Mouse (Mus musculus) heart, embryonic 15.5 days (tissue): ENCODE measurements around the gene Otulin. TPM values are rescaled to one million over a fixed set of nuclear protein-coding genes. Genes with fewer than 3 reads are reported as not detected.
A peak's percentile ranks its signal among the peaks of the same experiment; 100 is the strongest.

Experiments
- ATAC-seq: fragments of 200-750 bp; cut with Nextera tagmentation; replicated peaks from 2 replicates; pipeline ENCODE4 v1.8.0; 2017; ENCODE audit warnings: low read depth, moderate TSS enrichment; ENCODE audit not compliant: insufficient number of reproducible peaks, insufficient read depth, low FRiP score
- H3K27ac ChIP-seq: fragments of 300-500 bp; sonication (generic); 2 replicates; pipeline ENCODE4 v1.5.1; 2015; ENCODE audit warnings: mild to moderate bottlenecking, inconsistent platforms
- H3K27me3 ChIP-seq: fragments of 300-500 bp; sonication (generic); 2 replicates; pipeline ENCODE4 v1.6.1; 2015; ENCODE audit warnings: inconsistent platforms
- H3K36me3 ChIP-seq: fragments of 300-500 bp; sonication (generic); 2 replicates; pipeline ENCODE4 v1.6.1; 2015; ENCODE audit warnings: mild to moderate bottlenecking, inconsistent platforms
- H3K4me1 ChIP-seq: fragments of 300-500 bp; sonication (generic); replicated peaks from 2 replicates; pipeline ENCODE4 v1.6.1; 2015; ENCODE audit warnings: inconsistent platforms
- H3K4me2 ChIP-seq: fragments of 300-500 bp; sonication (generic); 2 replicates; pipeline ENCODE4 v1.6.1; 2015; ENCODE audit warnings: inconsistent platforms, mild to moderate bottlenecking, moderate library complexity
- H3K4me3 ChIP-seq: fragments of 300-500 bp; sonication (generic); 2 replicates; pipeline ENCODE4 v1.5.1; 2015; ENCODE audit warnings: mild to moderate bottlenecking, inconsistent platforms
- H3K9ac ChIP-seq: fragments of 300-500 bp; sonication (generic); 2 replicates; pipeline ENCODE4 v1.6.1; 2015; ENCODE audit warnings: mild to moderate bottlenecking, inconsistent platforms
- H3K9me3 ChIP-seq: fragments of 300-500 bp; sonication (generic); replicated peaks from 2 replicates; pipeline ENCODE4 v1.6.1; 2016; ENCODE audit warnings: inconsistent platforms
- WGBS: fragments of 180-500 bp; shearing (Covaris S2); methylation state at CpG from one replicate; pipeline ENCODE4 v1.1.7; 2015; ENCODE audit warnings: mixed read lengths; 5-methylcytosine and 5-hydroxymethylcytosine counted together
- polyA plus RNA-seq: library from polyadenylated mRNA; unstranded; fragments of >200 nt; fragmentation: Nextera tagmentation; extraction: Ambion mirVana; gene quantifications from 2 replicates; pipeline ENCODE4 v1.2.1, GENCODE M21; 2015

The Otulin gene
- polyA plus RNA-seq, 1 experiment from 2014 or later: 24.9 TPM

DNA sequence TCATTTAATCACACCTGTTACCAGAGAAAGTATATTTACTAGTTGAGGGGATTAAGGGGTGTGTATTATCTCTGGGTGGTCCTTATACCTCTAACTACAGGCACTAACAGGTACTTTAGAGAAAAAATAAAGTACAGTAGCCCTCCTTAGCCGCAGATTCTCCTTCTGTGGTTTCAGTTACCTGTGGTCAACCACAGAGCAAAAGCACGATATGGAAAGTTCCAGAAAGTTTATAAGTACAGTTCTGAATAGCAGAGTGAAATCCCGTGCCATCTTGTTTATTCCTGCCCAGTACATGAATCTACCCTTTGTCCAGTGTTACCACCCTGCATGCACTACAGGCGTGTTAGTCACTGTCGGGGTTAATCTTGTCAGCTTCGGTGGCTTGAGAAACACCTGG, 51.6 kb downstream of the Otulin start:
- 83% methylated on average over 6 of the region's 6 CpGs for WGBS
- H3K4me3 ChIP-seq: no peak overlapping the region
- H3K9ac ChIP-seq: no peak overlapping the region
- no peaks in the 10 kb centered on the region for H3K9me3 ChIP-seq
- H3K4me1 ChIP-seq: peaks cover 33% of the 10 kb centered on the region
- H3K36me3 ChIP-seq: no peaks in the 10 kb centered on the region
- no peak for ATAC-seq
- no peaks in the 10 kb centered on the region for H3K27me3 ChIP-seq
- H3K27ac ChIP-seq: no peak overlapping the region
- no peak overlapping the region for H3K4me2 ChIP-seq

GRCm38 (mm10) chr15:27577915-27578780, 52.3 kb downstream of the Otulin start:
- H3K27me3 ChIP-seq: no peaks in the 10 kb centered on the region

DNA sequence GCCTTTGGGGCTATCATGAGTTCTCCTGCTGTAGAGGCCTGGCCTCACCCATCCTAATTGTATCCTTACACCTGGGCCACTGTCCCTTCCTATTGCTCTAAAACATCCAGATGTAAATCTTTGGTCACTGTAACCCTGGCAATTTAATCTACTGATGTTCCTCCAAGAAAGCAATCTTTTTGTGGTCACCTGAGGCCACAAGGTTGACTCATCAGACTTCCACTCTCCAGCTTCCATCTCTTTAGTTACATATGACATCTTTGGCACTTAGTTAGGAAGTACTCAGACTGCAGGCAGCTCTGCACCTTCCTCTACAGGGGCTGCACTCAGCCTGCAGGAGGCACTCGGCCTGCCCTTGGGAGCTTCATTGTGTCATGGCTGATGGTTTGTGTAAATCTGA, 53.6 kb downstream of the Otulin start:
- peak overlapping the region; percentile 78; the same call in 1 of the 2 replicates for H3K27ac ChIP-seq

More at GRCm38 (mm10) chr15:27577915-27578780, 52.3 kb downstream of the Otulin start:
- H3K4me1 ChIP-seq: peaks cover 33% of the 10 kb centered on the region
- no peak overlapping the region for H3K4me2 ChIP-seq
- 77% methylated on average over 16 of the region's 16 CpGs for WGBS
- no peak overlapping the region for H3K9ac ChIP-seq
- no peak for ATAC-seq
- no peaks in the 10 kb centered on the region for H3K9me3 ChIP-seq
- H3K27ac ChIP-seq: no peak overlapping the region
- no peak overlapping the region for H3K4me3 ChIP-seq
- no peaks in the 10 kb centered on the region for H3K36me3 ChIP-seq

GRCm38 (mm10) chr15:27575932-27576331, 54.6 kb downstream of the Otulin start:
- Histone ChIP-seq H3K4me3 (no peak overlapping the region), H3K27ac (peak overlapping the region; percentile 78), H3K4me1 (peaks cover 25% of the 10 kb centered on the region), H3K27me3 (no peaks in the 10 kb centered on the region), H3K36me3 (peaks cover 3% of the 10 kb centered on the region; the same call in 1 of the 2 replicates), H3K9me3 (no peaks in the 10 kb centered on the region), H3K9ac (no peak overlapping the region), H3K4me2 (no peak overlapping the region)
- ATAC-seq: peak; percentile 59; the same call in 1 of the 2 replicates
- 43% methylated on average over 3 of the region's 3 CpGs for WGBS

More for the DNA sequence above, 53.6 kb downstream of the Otulin start:
- WGBS: 80% methylated on average over 1 of the region's 1 CpGs
- Histone ChIP-seq H3K9me3 (no peaks in the 10 kb centered on the region), H3K4me2 (no peak overlapping the region), H3K4me3 (no peak overlapping the region), H3K4me1 (peaks cover 33% of the 10 kb centered on the region), H3K36me3 (peaks cover 3% of the 10 kb centered on the region; the same call in 1 of the 2 replicates), H3K9ac (no peak overlapping the region), H3K27me3 (no peaks in the 10 kb centered on the region)
- no peak for ATAC-seq

DNA sequence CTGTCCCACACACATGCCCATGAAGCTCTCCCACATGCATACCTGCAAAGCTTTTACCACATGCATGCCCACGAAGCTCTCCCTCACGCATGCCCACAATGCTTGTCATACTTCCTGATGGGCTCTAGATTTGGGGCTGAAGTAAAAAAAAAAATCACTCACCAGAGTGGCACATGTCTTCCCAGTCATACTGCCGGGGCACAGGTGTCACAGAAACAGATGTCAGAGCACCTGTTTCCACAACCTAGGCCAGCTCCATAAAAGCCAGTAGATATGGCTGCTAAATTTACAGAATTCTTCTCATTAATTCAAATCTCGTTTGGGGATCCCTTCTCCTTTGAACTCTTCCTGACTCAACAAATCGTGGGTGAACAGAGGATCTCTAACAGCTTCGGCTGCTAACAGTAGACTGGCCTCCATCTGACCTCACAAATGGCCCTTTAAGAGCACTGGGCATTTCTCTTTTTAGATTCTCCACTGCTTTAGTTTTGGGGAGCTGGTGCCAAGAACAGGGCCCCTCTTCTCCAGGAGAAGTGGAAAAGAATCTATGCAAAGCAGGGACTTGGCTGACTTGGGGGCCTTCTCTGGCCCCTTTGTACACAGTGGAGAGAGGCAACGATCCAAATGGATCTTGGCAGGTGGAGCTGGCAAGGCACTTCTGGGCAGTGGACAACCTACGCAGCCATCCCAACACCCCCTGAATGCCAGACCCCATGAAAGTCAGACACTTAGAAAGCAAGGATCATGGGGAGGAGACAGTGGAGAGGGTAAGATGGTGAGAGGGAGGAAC, 55.3 kb downstream of the Otulin start:
- H3K4me1 ChIP-seq: peaks cover 20% of the 10 kb centered on the region
- H3K9ac ChIP-seq: no peak overlapping the region
- no peak overlapping the region for H3K4me3 ChIP-seq
- H3K4me2 ChIP-seq: no peak overlapping the region
- no peak for ATAC-seq
- 70% methylated on average over 8 of the region's 8 CpGs for whole genome bisulfite sequencing
- H3K27me3 ChIP-seq: no peaks in the 10 kb centered on the region
- no peaks in the 10 kb centered on the region for H3K9me3 ChIP-seq
- H3K36me3 ChIP-seq: peaks cover 3% of the 10 kb centered on the region; the same call in 1 of the 2 replicates
- peak overlapping the region; percentile 78 for H3K27ac ChIP-seq

- Histone ChIP-seq H3K9me3 (no peaks in the 10 kb centered on the region), H3K36me3 (peaks cover 14% of the 10 kb centered on the region; the same call in 1 of the 2 replicates), H3K27ac (no peak overlapping the region), H3K4me1 (peaks cover 14% of the 10 kb centered on the region), H3K27me3 (no peaks in the 10 kb centered on the region), H3K4me2 (no peak overlapping the region), H3K4me3 (no peak overlapping the region), H3K9ac (no peak overlapping the region)
- ATAC-seq: no peak
- WGBS: 64% methylated on average over 8 of the region's 8 CpGs
These were observed 59.3 kb downstream of the Otulin start for GRCm38 (mm10) chr15:27571179-27571578.

GRCm38 (mm10) chr15:27570385-27570784, 60.1 kb downstream of the Otulin start:
- Histone ChIP-seq H3K27me3 (no peaks in the 10 kb centered on the region), H3K36me3 (peaks cover 14% of the 10 kb centered on the region; the same call in 1 of the 2 replicates), H3K9ac (no peak overlapping the region), H3K4me1 (peaks cover 7% of the 10 kb centered on the region), H3K4me3 (no peak overlapping the region), H3K9me3 (no peaks in the 10 kb centered on the region), H3K4me2 (no peak overlapping the region), H3K27ac (no peak overlapping the region)
- WGBS: 90% methylated on average over 4 of the region's 4 CpGs
- ATAC-seq: no peak

- no peak overlapping the region for H3K9ac ChIP-seq
- H3K4me1 ChIP-seq: peaks cover 2% of the 10 kb centered on the region
- no peaks in the 10 kb centered on the region for H3K27me3 ChIP-seq
- H3K4me3 ChIP-seq: no peak overlapping the region
- ATAC-seq: no peak
- no peak overlapping the region for H3K27ac ChIP-seq
- peaks cover 14% of the 10 kb centered on the region; the same call in 1 of the 2 replicates for H3K36me3 ChIP-seq
- H3K9me3 ChIP-seq: no peaks in the 10 kb centered on the region
- 81% methylated on average over 2 of the region's 2 CpGs for WGBS
- H3K4me2 ChIP-seq: no peak overlapping the region
These were observed 60.6 kb downstream of the Otulin start for GRCm38 (mm10) chr15:27569924-27570323.

DNA sequence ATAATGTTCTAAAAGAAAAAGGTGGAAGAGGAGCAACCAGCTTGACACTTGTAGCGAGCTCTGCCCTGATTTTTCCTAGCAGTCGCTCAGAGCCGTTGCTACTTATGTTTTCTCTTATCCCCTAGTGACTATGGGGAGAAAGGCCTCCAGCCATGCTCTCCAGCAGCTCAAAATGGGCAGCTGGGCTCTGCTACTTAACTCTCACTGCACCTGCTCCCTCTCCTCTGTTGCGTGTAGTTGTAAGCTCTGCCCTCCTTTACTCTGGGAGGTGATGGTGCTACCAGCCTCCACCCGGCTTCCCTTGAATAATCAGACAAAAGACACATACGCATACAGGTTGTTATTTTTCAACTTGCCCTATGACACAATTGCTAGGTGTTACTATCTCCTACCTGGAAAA, 62.1 kb downstream of the Otulin start:
- H3K4me1 ChIP-seq: no peaks in the 10 kb centered on the region
- H3K27ac ChIP-seq: no peak overlapping the region
- H3K27me3 ChIP-seq: no peaks in the 10 kb centered on the region
- H3K4me2 ChIP-seq: no peak overlapping the region
- H3K9ac ChIP-seq: no peak overlapping the region
- no peak overlapping the region for H3K4me3 ChIP-seq
- peaks cover 19% of the 10 kb centered on the region; the same call in 1 of the 2 replicates for H3K36me3 ChIP-seq
- ATAC-seq: no peak
- H3K9me3 ChIP-seq: no peaks in the 10 kb centered on the region
- 88% methylated on average over 6 of the region's 6 CpGs for WGBS

DNA sequence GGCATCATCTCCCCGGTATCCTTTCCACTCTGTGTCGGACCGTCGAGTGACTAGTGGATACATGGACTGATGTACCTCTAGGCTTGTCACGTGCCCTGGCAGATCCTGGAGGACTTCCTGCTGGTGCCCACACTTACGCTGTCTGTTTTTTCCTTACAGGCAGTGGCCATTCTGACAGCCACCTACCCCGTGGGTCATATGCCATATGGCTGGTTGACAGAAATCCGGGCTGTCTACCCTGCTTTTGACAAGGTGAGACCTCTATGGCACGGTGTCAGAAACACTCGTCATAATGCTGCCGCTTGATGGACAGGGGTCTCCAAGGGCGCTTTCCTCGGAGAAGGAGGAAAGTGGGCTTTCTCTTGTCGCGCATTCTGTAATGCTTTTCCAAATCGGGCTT, 63.1 kb downstream of the Otulin start:
- H3K36me3 ChIP-seq: peaks cover 19% of the 10 kb centered on the region; the same call in 1 of the 2 replicates
- no peaks in the 10 kb centered on the region for H3K9me3 ChIP-seq
- no peak overlapping the region for H3K4me2 ChIP-seq
- ATAC-seq: no peak
- no peak overlapping the region for H3K27ac ChIP-seq
- no peak overlapping the region for H3K4me3 ChIP-seq
- no peaks in the 10 kb centered on the region for H3K27me3 ChIP-seq
- H3K4me1 ChIP-seq: no peaks in the 10 kb centered on the region
- no peak overlapping the region for H3K9ac ChIP-seq
- 83% methylated on average over 16 of the region's 16 CpGs for WGBS

DNA sequence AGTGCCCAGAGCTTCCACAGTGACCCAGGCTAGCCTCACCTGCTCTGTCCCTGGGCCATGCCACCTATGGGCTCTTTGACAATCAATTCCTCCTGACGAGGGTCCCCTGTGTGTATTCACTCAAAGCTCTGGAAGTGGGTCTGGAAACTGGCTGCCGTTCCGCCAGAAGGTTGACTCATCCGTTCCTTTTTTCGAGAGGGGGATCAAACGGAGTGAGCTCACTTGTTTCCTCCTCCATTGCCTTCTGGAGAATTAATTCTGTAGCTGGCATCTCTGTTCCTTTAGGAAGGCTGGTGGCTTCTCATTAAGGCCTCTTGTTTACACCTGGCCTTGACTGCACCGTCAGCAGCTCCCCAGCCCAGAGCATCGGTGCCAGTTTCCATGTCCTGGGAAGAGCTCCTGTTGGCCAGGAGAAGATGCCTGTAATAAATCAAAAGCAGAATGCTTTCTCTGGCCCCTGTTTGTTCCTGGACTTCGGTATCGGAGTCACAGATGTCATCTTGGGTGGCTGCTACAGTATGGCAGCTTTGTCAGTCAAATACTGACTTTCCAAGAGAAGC, 64.8 kb downstream of the Otulin start:
- no peak overlapping the region for H3K4me2 ChIP-seq
- no peak overlapping the region for H3K9ac ChIP-seq
- H3K4me1 ChIP-seq: no peaks in the 10 kb centered on the region
- H3K4me3 ChIP-seq: no peak overlapping the region
- H3K36me3 ChIP-seq: peaks cover 17% of the 10 kb centered on the region; the same call in 1 of the 2 replicates
- H3K27ac ChIP-seq: no peak overlapping the region
- H3K9me3 ChIP-seq: no peaks in the 10 kb centered on the region
- no peaks in the 10 kb centered on the region for H3K27me3 ChIP-seq
- no peak for ATAC-seq
- WGBS: 88% methylated on average over 10 of the region's 10 CpGs
